Mouse (Mus musculus) megakaryocyte, embryonic 14.5 days (primary cell): ENCODE measurements around the gene 1700016D06Rik. TPM values are rescaled to one million over a fixed set of nuclear protein-coding genes. Genes with fewer than 3 reads are reported as not detected.
"Not testable (repeated sequence)": the region's sequence is repeated elsewhere in the genome, so short reads cannot be mapped to it uniquely, and the experiment has no call there.

ENCODE experiments used
- H3K27me3 ChIP-seq: replicated peaks from 2 replicates; pipeline ENCODE3; 2012; ENCODE audit warnings: inconsistent platforms
- H3K36me3 ChIP-seq: replicated peaks from 2 replicates; pipeline ENCODE3; 2012; ENCODE audit warnings: low read length, inconsistent platforms, mixed read lengths
- H3K4me1 ChIP-seq: 2 replicates; pipeline ENCODE4 v1.6.1; 2012; ENCODE audit warnings: inconsistent platforms
- H3K4me3 ChIP-seq: replicated peaks from 2 replicates; pipeline ENCODE3; 2012; ENCODE audit warnings: moderate library complexity, mild to moderate bottlenecking, inconsistent platforms
- H3K9me3 ChIP-seq: 2 replicates; pipeline ENCODE4 v1.6.1; 2012; ENCODE audit warnings: inconsistent platforms
- FLI1 ChIP-seq: IDR thresholded peaks from 2 replicates; pipeline ENCODE4 v1.6.1; 2012; ENCODE audit warnings: low read length, inconsistent platforms, mixed read lengths
- GATA1 ChIP-seq: IDR thresholded peaks from 3 replicates; pipeline ENCODE4 v1.6.1; 2012; ENCODE audit warnings: mixed read lengths, low read length, inconsistent platforms, borderline replicate concordance
- polyA plus RNA-seq: library from polyadenylated mRNA; stranded (reverse); fragments of >175 nt; gene quantifications from 2 replicates; pipeline ENCODE4 v1.2.3, GENCODE M21; 2012; ENCODE audit warnings: low replicate concordance; ENCODE audit not compliant: insufficient read depth

The 1700016D06Rik gene
- polyA plus RNA-seq, 1 experiment: not detected

DNA sequence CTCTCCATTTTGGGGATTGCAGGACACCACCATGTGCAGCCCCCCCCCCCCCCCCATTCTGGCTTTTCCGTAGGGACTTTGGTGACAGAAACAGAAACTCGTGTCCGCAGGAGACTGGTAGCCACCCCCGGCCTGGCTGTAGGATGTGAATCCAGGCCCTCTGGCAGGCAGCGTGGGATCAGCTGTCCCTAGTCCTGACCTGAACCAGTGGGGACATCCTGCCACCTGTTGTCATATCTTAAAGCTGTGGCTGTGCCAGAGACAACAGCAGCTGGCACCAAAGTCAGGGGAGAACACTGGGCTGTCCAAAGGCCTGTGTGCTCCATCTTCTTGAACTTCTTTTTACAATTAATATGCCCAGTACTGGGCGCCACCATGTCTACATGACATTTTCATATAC is 9.1 kb downstream of the 1700016D06Rik start:
- Histone ChIP-seq H3K27me3 (peaks cover 40% of the 10 kb centered on the region), H3K4me3 (no peak overlapping the region), H3K4me1 (no peaks in the 10 kb centered on the region), H3K36me3 (no peaks in the 10 kb centered on the region), H3K9me3 (peaks cover 16% of the 10 kb centered on the region)
- no peak for TF ChIP-seq FLI1
- no peak for TF ChIP-seq GATA1

DNA sequence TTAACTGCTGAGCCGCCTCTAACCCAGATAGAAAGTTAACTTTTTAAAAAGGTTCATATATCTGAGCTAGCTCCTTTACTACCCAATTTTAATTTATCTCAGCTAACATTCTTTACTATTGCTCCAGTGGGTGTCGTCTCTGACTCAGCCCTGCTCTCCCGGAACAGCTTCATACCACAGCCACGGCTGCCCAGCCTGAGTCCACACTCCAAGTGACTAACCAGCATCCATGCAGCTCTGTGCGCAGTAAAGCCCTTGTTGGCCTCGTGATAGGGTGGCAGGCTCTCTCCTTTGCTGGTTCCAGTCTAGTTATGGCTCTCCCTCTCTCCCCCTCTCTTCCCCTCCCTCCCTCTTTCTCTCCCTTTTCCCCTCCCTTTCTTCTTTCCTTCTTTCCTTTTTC is 9.6 kb downstream of the 1700016D06Rik start:
- Histone ChIP-seq H3K4me1 (no peaks in the 10 kb centered on the region), H3K36me3 (no peaks in the 10 kb centered on the region), H3K27me3 (peaks cover 41% of the 10 kb centered on the region), H3K9me3 (peaks cover 17% of the 10 kb centered on the region), H3K4me3 (no peak overlapping the region)
- TF ChIP-seq FLI1: no peak
- TF ChIP-seq GATA1: no peak

DNA sequence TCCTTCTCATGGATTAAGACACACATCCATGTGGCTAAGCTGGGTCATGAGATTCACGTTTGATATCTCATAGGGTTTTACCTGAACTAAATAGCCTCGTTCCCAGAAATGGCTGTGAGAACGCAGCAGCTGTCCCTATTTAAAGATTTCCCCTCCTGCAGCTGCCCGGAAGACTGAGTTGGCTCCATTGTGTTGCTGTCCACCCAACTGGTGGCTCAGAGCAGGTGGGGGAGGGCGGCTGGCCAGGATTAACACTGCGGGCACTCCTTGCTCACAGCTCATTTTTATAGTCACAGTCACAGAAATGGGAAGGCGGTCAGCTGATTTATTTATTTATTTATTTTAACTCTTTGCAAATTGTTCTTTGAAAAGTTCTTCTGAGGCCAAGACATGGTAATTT is 10.9 kb downstream of the 1700016D06Rik start:
- no peaks in the 10 kb centered on the region for H3K4me1 ChIP-seq
- H3K36me3 ChIP-seq: no peaks in the 10 kb centered on the region
- H3K4me3 ChIP-seq: no peak overlapping the region
- H3K9me3 ChIP-seq: peaks cover 30% of the 10 kb centered on the region
- no peak for TF ChIP-seq GATA1
- no peak for TF ChIP-seq FLI1
- H3K27me3 ChIP-seq: peaks cover 41% of the 10 kb centered on the region

- Histone ChIP-seq H3K36me3 (no peaks in the 10 kb centered on the region), H3K9me3 (peaks cover 38% of the 10 kb centered on the region), H3K4me3 (no peak overlapping the region), H3K27me3 (peaks cover 34% of the 10 kb centered on the region), H3K4me1 (no peaks in the 10 kb centered on the region)
- no peak for TF ChIP-seq GATA1
Measured at GRCm38 (mm10) chr8:11687251-11687650, 13.6 kb downstream of the 1700016D06Rik start.

- peaks cover 28% of the 10 kb centered on the region for H3K27me3 ChIP-seq
- H3K4me1 ChIP-seq: peaks cover 12% of the 10 kb centered on the region
- no peak overlapping the region for H3K4me3 ChIP-seq
- peaks cover 44% of the 10 kb centered on the region for H3K9me3 ChIP-seq
- H3K36me3 ChIP-seq: no peaks in the 10 kb centered on the region
- TF ChIP-seq GATA1 (no peak), FLI1 (no peak)
Measured at GRCm38 (mm10) chr8:11684558-11684957, 16.3 kb downstream of the 1700016D06Rik start.

DNA sequence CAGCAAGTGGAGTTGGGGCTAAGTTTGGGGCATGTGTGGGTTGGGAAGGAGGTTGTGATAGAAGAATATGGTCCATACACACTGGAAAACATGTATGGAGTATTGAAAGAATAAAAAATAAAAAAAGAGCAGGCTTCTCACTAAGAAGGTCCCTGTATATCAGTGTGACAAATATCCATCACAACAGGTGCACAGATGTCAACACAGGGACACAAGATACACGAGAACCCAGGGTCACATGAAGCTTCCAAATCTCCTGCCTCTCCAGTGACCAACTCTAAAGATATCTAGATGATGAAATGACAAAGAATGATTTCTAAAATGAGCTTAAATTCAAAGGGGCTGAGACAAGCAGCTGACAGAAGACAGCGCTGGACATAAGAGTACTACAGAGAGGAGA is 32.6 kb downstream of the 1700016D06Rik start:
- peaks cover 32% of the 10 kb centered on the region for H3K27me3 ChIP-seq

DNA sequence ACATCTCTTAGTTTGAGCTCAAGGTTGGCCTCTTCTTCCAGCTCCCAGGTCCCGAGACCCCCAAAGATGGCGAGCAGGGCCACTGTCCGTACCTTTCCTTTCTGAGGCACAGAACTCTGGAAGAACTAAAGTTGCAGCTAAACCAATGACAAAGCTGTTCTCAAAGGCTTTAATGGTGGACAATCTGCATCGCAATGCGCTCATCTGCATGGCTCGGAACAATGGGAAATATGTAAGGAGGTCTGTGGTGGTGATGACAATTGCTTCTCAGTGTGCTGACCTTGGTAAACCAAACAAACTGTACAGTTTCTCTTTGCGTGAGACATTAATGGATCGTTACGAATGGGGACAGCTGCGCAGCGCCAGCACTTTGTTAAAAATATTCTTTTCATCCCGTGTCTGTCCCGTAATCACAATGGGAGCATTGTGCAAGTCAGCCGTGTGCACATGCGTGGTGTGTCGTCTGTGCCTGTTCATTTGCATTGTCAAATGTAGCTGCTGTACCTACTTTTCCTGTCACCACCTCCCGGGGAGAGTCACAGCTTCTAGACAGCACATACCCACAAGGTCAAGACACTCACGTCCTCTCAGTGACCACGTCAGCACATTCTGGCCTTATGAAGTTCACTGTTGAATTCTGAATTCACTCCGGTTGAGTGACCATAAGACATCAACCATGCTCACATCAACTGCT is 34.7 kb downstream of the 1700016D06Rik start:
- not testable (repeated sequence) for H3K36me3 ChIP-seq, H3K9me3 ChIP-seq, H3K4me1 ChIP-seq, H3K4me3 ChIP-seq
- peaks cover 35% of the 10 kb centered on the region for H3K27me3 ChIP-seq

More for the DNA sequence above, 32.6 kb downstream of the 1700016D06Rik start:
- Histone ChIP-seq H3K36me3 (no peaks in the 10 kb centered on the region), H3K4me3 (no peak overlapping the region), H3K4me1 (peaks cover 5% of the 10 kb centered on the region), H3K9me3 (no peaks in the 10 kb centered on the region)
- TF ChIP-seq GATA1 (no peak), FLI1 (no peak)

GRCm38 (mm10) chr8:11661969-11662368 is 38.9 kb downstream of the 1700016D06Rik start:
- H3K4me1 ChIP-seq: peaks cover 15% of the 10 kb centered on the region
- no peaks in the 10 kb centered on the region for H3K36me3 ChIP-seq
- peaks cover 50% of the 10 kb centered on the region for H3K27me3 ChIP-seq
- H3K4me3 ChIP-seq: no peak overlapping the region
- TF ChIP-seq FLI1 (no peak), GATA1 (no peak)
- H3K9me3 ChIP-seq: peaks cover 16% of the 10 kb centered on the region

DNA sequence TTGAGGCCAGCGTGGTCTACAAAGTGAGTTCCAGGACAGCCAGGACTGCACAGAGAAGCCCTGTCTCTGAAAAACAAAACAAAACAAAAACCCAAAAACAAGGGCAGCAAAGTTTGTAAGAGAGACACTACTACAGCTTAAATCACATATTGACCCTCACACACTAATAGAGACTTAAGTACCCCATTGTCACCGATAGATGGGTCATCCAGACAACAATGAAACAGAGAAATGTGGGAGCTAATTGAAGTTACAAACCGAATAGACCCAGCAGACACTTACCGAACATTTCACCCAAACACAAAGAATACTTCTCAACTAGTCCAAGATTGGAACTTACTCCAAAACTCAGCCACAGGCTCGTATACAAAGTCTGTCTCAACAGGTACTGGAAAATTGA is 50.8 kb downstream of the 1700016D06Rik start:
- Histone ChIP-seq H3K4me3 (no peak overlapping the region), H3K36me3 (no peaks in the 10 kb centered on the region), H3K4me1 (peaks cover 28% of the 10 kb centered on the region), H3K27me3 (no peaks in the 10 kb centered on the region), H3K9me3 (no peaks in the 10 kb centered on the region)
- TF ChIP-seq GATA1: no peak

GRCm38 (mm10) chr8:11643123-11643522 is 57.7 kb downstream of the 1700016D06Rik start:
- H3K36me3 ChIP-seq: peaks cover 14% of the 10 kb centered on the region
- H3K4me3 ChIP-seq: no peak overlapping the region
- H3K9me3 ChIP-seq: no peaks in the 10 kb centered on the region
- H3K27me3 ChIP-seq: no peaks in the 10 kb centered on the region
- H3K4me1 ChIP-seq: peaks cover 23% of the 10 kb centered on the region
- no peak for TF ChIP-seq GATA1
- no peak for TF ChIP-seq FLI1

DNA sequence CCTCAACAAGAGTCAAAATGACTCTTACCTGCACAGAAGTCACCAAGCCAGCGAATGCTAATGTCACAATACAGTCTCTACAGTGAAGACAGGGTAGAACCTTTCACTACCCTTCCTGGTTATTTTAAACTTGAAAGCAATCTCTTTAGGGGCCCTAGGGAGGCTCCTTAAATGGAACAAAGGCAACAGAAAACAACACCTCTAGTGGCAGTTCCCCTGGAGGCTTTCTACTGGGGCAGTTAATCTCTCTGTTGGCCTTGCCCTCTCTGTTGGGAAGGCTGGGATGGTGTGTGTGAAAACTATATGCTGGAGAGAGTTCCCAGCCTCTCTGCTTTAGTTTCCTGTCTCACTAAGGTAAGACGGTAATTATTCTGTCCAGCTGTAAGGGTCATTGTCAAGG is 60.3 kb downstream of the 1700016D06Rik start:
- peaks cover 15% of the 10 kb centered on the region for H3K4me1 ChIP-seq
- peaks cover 14% of the 10 kb centered on the region for H3K36me3 ChIP-seq
- no peak overlapping the region for H3K4me3 ChIP-seq
- H3K9me3 ChIP-seq: no peaks in the 10 kb centered on the region
- TF ChIP-seq FLI1: no peak
- no peak for TF ChIP-seq GATA1
- no peaks in the 10 kb centered on the region for H3K27me3 ChIP-seq
